Mouse (Mus musculus): Measurements from ENCODE around the gene Clip3.
A peak's percentile ranks its signal among the peaks of the same experiment; 100 is the strongest.

Clip3 gene

DNA sequence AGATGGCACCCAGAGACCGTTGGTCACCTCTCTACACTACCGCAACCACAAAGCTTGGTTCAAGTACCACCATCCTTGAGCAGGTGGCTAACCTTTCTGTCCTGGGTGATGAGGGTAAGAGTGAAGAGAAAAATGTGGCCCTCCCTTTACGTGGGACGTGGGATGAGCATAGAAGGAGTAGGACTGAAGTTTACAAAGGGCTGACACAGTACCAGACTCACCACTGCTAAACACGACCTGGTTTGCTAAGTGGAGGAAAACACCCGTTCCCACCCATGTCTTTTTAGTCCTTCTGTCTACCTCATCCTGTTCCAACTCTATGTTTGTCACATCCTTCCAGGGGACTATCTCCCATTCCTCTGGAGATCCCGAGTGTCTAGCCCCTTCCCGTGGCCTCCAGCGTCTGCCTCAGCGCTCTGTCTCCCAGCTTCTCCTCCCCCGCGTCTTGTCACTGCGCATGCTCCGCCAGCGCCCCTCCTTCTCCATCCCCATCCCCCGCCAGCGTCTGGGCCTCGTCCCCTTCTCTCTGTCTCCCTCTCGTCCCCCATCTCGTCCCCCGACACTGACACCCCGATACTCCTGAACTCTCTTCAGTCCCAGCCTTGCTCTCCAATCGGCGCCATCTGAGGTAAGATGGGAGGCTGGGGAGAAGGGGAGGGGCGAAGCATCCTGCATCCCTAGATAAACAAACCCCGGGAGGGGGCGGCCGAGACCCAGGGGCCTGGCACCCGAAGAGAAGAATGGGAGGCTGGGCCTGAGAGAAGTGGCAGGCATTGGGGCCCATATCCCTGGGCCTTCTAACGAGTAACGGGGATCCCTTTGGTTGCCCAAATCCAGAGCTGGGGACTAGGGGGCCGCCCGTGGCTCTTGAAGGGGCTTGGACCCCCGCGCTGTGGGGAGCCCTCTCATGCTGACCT, at the start of gene Clip3:
TSS of gene Clip3 (plus strand) at position 514 of the 917 bp plus-strand sequence.
- peak; percentile 92 for DNase-seq

DNA sequence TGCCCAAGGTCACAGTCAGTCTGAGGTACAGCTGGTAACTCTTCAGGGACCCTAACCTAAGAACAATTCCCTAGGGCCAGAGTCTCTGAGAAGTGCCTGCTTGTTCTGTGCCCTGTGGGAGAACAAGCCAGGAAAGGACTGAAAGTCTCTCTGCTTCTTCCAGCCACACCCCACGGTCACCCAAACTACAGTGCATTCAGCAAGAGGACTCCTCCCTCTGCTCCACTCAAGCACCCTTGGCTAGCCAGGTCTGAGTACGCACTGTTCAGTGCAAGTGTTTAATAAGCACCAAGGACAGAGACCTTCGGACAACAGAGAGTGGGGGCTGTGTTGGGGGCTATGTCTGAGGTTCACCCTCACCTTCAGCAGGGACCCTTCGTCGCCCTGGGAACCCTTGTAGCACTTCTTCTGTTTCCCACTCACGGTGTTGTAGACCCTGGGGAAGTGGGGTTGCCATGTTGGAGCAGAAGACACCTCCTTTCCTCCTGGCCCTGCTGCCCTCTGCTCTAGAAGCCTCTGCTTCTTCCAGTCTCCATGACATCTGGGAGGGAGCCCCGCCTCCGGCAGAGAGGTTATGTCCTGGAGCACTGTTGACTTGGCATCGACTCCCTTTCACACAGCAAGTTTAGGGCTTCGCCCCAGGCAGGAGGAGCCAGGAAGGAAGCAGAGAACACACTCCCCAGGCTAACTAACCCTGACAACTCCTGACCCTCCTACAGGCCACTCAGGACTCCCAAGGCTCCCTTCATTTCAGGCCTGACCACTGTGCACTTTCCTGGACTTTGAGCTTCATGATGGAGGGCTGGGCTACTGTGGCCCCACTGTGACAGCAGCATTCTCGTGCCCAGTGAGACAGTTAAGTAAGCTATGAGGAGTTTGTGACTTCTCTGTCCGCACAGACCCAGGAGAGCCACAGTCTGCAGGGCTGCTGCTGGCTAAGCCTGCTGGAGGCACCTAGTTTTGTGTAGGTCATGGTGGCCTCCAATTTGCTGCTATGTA, 39.3 kb upstream of the Clip3 start:
- no peak for DNase-seq

DNA sequence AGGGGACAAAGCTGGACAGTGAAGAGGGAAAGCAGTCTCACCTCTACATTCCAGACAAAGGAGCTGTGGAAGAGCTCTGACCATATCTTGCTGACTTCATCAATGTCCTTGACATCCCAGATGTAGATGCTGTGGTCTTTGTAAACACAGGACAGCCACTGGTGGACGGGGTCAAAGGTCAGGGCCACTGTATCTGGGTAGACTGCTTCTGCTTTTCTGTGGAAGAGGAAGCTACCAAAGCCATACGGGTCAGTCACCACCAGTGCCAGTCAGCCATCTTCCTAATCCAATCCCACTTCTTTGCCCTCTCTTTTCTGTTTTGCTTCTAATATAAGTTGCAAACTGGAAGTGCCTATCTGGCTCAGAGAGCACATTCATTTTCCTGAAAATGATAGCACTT, 26.5 kb upstream of the Clip3 start:
- DNase-seq = no peak

GRCm38 (mm10) chr7:30265531-30265930, 26.0 kb upstream of the Clip3 start:
- DNase-seq = no peak

DNA sequence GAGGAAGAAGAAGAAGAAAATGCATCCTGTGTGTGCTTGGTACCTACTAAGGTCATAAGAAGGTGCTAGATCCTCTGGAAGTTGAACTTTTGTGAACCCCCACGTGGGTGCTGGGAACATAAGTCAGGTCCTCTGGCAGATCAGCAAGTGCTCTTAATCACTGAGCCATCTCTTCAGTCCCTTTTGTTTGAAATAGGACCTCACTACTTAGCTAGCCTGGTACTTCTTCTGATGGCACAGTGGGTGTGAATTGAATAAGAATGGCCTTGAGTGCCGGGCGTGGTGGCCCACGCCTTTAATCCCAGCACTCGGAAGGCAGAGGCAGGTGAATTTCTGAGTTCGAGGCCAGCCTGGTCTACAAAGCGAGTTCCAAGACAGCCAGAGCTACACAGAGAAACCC, 25.6 kb upstream of the Clip3 start:
- DNase-seq = no peak

- no peak for DNase-seq
Observed at GRCm38 (mm10) chr7:30266780-30267179, 24.7 kb upstream of the Clip3 start.

- DNase-seq = no peak
Observed at GRCm38 (mm10) chr7:30269641-30270040, 21.9 kb upstream of the Clip3 start.

DNA sequence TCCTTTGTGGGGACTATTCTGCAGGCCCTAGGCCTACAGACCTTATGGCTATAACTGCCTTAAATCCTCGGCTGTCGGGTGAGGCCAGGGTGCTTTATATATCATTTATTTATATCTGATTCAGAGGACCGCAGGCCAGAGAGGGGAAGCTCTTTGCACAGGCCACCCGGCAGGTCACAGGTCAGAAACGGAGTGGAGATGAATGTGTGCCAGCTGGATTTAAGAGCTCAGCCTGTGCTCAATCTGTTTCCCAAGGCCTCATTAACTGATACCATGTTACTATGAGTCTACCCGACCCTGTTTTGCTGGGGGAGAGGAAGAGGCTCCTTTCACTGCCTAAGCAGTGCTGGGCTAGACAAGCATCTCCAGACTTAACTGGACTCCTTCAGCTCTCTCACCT, 17.1 kb upstream of the Clip3 start:
- no peak for DNase-seq

DNA sequence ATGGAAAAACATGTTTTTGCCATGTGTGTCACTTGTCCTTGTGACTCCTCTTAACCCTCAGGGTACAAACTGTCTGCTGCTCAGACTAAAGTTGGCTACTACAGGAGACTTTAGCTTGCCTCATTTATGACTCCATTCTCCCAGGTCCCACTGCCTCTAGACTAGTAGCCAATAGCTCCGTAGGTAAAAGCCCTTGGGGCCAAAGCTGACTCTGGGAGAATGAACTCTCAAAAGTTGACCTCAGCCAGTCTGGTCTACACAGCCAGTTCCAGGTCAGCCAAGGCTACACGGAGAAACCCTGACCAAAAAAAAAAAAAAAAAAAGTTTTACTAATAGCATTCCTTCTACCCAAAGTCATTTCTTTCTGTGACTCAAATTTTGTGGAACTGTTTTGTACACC, 12.6 kb upstream of the Clip3 start:
- DNase-seq = no peak

GRCm38 (mm10) chr7:30279536-30279935, 12.0 kb upstream of the Clip3 start:
- peak; percentile 11 for DNase-seq

DNA sequence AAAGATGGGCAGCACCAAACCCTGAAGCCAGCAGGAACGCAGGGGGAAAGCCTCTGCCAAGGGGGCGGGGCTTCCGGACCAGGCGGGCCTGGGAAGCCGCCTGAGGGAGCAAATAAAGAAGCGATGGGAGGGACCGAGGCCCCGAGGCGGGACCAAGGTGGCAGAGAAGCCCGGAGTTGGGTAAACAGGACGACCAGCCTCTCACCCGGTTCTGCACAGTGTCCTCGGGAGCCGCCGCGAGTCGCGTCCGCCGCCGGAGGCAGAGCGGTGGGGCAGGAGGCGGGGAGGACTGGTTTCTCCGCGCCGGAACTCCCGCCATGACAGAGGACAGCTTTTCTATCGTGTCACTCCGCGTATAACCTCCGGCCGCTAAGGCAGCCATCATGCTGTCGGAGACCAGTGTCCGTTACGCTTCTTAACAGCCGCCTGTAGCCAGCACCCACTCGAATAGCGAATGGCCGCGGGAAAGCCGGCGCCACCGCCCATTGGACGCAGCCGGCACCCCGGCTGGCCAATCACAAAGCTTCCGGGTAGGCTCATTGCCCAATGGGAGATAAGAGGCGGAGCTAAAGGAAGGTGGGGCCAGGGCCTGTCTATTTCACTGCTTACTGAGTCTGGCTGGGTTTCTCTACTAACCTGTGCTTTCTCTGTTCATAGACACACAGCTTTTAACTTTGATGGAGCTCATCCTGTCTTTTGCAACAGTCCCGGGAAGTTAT, 11.4 kb upstream of the Clip3 start, which contains the start of the genes Thap8 and Wdr62:
TSS of gene Thap8 (plus strand) at position 144 of the 719 bp plus-strand sequence.
TSS of gene Wdr62 (minus strand) at position 469 of the 719 bp plus-strand sequence.
- peak; percentile 90 for DNase-seq

DNA sequence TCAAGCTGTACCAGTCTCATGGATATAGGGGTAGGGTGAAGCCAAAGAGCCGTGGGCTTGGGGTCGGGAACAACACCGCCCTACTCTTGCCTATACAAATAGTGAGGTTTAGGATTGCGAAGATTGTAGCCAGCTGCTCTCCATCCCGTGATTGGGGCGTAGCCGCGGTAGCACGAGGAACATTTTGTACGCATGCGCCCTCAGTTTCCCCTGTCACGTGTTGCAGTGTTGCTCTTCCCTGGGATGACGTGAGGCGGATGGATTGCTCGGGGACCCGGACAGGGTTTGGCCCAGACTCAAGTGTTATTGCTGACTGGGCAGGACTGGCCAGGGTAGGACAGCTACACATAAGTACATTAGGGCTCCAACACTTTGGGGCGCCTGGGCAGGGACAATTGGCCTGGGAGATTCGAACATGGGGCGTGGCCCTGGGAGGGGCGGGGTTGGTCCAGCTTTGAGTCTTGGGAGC, 10.8 kb upstream of the Clip3 start:
- peak; percentile 81 for DNase-seq

DNA sequence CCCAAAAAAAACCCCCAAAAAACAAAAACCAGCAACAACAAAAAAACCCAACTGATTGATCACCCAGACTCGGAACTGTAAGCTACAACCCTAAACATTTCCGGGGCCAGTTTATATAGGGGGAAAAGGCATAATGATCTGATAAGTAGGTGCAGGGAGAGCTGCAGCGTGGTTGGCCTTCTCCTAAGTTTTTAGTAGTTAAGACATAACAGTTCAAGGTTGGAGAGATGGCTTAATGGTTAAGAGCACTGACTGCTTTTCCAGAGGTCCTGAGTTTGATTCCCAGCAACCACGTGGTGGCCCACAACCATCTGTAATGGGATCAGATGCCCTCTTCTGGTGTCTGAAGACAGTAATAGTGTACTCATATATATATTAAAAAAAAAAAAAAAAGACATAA, 10.0 kb upstream of the Clip3 start:
- DNase-seq = peak; percentile 10

- no peak for DNase-seq
Observed at GRCm38 (mm10) chr7:30282740-30283139, 8.8 kb upstream of the Clip3 start.

DNA sequence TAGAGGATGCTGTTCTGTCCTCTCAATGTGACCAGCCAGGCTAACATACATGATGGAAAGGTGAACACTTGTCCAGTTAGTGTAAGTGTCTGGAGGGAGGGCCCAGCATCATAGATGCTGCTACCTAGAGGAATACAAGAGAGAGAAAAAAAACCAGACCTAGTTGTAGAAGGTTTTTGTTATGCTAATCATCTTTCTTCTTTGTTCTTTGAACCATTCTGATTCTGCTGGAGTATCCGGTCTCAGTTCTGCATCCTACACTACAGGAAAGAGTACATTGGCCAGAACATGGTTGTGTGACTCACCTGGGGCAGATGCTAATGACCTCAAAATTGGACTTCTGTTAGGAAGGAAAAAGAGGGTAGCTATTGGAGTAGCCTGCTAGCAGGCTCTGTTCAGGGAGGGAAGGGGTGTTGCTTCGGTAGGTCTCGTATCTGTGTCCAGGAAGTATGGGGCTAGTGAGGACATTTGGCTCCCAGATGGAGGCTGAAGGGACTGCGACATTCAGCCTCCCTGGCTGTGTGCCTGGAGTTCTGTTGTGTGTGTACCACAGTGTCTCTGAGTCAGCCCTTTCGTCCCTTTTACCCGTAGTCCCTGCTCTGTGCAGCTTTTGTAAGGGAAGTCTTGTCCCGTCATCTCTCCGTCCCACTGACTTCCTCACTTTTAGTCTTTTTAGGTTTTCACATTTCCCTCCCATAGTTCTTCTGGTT, 4.7 kb upstream of the Clip3 start:
- DNase-seq = peak; percentile 83

GRCm38 (mm10) chr7:30288046-30288445, 3.5 kb upstream of the Clip3 start:
- peak; percentile 58 for DNase-seq

DNA sequence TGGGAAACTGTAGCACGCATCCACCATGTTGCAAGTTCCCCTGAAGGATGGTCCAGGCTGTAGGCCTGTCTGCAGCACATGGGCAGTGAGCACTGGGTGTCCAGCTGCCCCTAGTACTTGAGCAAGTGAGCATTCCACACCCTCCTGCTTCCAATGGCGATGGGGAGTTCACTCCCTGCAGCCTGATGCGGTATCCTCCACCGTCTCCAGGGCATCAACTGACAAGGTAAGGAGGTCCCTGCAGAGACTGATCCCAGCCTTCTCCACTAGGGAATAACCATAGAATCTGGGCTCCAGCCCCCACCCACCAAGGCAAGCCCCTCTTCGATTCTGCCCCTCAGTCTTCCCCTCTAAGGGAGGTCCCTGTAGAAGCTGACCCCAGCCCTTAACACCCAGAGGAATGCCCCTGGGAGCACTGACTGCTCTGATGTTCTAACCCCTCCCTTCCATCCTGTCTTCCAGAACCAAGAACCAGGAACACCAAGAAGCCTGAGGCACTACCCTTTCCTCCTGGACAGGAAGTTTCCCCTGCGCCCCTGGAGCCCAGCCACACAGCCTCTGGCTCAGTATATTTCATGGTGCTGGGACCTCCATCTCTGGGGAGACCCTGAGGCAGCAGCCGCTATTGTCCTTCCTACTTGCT, 2.3 kb upstream of the Clip3 start:
- DNase-seq = peak; percentile 39

DNA sequence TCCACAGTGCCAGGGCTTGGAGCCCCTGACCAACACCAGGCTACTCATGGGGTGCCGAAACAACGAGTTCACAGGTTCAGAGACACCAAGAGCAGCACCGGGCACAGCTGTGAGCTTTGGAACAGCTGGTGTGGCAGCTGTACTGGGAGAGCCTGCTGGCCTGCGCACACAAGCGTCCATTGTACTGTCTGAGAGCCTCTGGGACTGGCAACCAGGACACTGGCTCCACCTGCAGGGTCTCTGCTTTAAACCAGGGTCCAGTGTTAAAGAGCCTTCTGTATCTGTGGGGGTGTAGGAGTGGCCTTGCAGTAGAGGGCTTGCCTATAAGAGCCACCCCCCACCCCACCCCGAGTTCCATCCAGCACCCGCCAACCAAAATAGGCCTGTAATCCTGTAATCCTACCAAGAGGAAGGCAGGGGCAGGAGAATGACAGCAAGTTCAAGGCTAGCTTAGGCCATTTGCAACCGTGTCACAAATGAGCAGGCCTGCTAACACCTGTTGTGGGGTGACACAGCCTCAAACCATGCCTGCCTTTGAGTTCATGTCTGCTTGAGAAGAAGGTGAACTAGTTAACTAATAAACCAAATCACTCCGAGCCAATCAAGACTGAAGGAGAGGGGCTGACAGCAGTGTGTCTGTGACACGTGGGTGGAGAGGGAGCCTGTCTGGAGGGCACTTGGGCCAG, 1.7 kb upstream of the Clip3 start:
- peak; percentile 20 for DNase-seq

DNA sequence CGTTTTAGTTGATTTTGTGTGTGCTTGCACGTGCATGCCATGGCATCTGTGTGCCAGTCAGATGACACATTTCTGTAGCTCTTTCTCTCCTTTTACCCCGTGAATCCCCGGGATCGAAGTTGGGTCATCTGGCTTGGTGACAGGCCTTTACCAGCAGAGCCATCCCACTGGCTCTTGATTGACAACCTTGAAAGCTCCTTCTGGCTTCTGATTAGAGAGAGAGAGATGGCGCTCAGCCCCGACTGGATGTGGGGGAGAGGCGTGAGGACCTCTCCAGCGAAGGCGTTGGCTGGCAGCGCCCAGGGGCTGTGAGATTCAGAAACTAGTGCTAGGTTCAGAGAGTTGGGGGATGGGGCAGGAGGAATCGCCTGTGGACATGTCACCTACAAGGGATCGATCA, 2.3 kb downstream of the Clip3 start:
- peak; percentile 54 for DNase-seq

DNA sequence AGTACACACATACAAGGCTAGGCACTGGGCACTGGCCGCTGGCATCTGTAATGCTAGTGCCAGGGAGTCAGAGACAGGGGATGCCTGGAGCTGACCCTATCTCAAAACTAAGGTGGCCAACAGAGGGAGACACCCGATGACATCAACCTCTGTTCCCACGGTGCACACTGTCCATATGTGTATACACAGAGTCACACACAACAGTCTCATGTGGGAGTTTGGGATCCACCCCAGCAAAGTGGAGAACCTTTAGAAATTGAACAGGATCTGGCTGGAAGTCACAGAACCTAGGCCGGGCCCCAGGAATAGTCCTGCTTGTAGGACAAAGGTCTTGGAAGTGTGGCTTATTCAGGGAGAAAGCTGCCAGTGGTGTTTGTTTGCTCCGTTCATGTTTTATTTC, 2.8 kb downstream of the Clip3 start:
- DNase-seq = peak; percentile 48

DNA sequence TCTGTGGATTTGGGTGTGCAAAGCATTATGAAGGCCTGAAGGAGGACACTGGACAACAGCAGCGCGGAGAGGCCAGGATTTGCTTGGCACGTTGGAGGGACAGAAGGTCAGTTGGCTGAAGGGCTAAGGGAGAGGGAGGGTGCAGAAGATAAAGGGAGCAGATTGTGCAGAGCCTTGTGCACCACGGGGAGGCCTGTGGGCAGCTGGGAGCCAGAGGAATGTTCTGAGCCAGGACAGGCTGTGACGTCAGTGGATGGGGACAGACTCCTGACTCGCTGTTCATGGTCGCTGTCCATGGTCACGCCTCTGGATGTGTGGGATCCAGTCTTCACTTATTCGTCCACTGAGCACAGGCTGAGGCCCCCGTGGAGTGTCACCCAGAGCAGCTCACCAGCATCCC, 3.6 kb downstream of the Clip3 start:
- peak; percentile 93 for DNase-seq
